Mouse (Mus musculus) cerebellum, adult 2 months (tissue): ENCODE data around the gene Cox6a2.

ENCODE experiments used
- CTCF ChIP-seq: fragments of 200-500 bp; IDR thresholded peaks from 2 replicates; pipeline ENCODE4 v1.5.1; 2011; ENCODE audit warnings: low read depth, mild to moderate bottlenecking, control low read depth, low read length, moderate library complexity, borderline replicate concordance; ENCODE audit not compliant: insufficient read depth
- POLR2A ChIP-seq: fragments of 200-500 bp; IDR thresholded peaks from 2 replicates; pipeline ENCODE4 v1.6.1; 2011; ENCODE audit warnings: low read length, control low read depth, borderline replicate concordance; ENCODE audit not compliant: insufficient read depth

DNA sequence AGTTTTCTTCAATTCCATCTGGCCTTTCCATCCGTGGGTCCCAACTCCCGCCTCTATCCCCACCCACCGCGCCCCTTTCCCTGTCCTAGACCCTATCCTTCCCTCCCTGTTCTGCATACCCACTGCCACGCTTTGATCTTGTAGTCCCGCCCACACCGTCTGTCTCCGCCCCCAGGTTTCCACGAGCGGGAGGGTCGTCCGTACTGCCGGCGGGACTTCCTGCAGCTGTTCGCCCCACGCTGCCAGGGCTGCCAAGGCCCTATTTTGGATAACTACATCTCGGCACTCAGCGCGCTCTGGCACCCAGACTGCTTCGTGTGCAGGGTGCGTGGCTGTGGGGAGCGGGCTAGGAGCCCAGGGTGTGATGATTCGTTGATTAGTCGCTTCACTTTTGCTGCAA lies 46.4 kb upstream of the Cox6a2 start:
- no peak for TF ChIP-seq POLR2A
- TF ChIP-seq CTCF, result no peak
